Mouse (Mus musculus) lung, postnatal 0 days (tissue): Measurements from ENCODE around the gene Ndufaf7. TPM values are rescaled to one million over a fixed set of nuclear protein-coding genes. Genes with fewer than 3 reads are reported as not detected.

ENCODE experiments used
- ATAC-seq: fragments of 200-750 bp; cut with Nextera tagmentation; 2 replicates; pipeline ENCODE4 v1.8.0; 2017; ENCODE audit warnings: moderate library complexity
- DNase-seq: peaks from one replicate; pipeline ENCODE4 v3.0.0-alpha.2; 2016; ENCODE audit warnings: low spot score
- H3K27ac ChIP-seq: fragments of 300-500 bp; sonication (generic); 2 replicates; pipeline ENCODE4 v1.5.1; 2014; ENCODE audit warnings: antibody characterized with exemption, mild to moderate bottlenecking, low read length, mixed read lengths
- H3K27me3 ChIP-seq: fragments of 300-500 bp; sonication (generic); replicated peaks from 2 replicates; pipeline ENCODE4 v1.6.1; 2014; ENCODE audit warnings: low read length, mixed read lengths; ENCODE audit not compliant: insufficient read depth
- H3K36me3 ChIP-seq: fragments of 300-500 bp; sonication (generic); 2 replicates; pipeline ENCODE4 v1.6.1; 2014; ENCODE audit warnings: low read length, mixed read lengths; ENCODE audit not compliant: insufficient read depth
- H3K4me1 ChIP-seq: fragments of 300-500 bp; sonication (generic); 2 replicates; pipeline ENCODE4 v1.6.1; 2014; ENCODE audit warnings: antibody characterized with exemption, low read depth, low read length, mixed read lengths; ENCODE audit not compliant: insufficient read depth
- H3K4me2 ChIP-seq: fragments of 300-500 bp; sonication (generic); replicated peaks from 2 replicates; pipeline ENCODE4 v1.6.1; 2014; ENCODE audit warnings: low read depth, mild to moderate bottlenecking, low read length, moderate library complexity, mixed read lengths
- H3K4me3 ChIP-seq: fragments of 300-500 bp; sonication (generic); 2 replicates; pipeline ENCODE4 v1.5.1; 2014; ENCODE audit warnings: low read depth, low read length
- H3K9ac ChIP-seq: fragments of 300-500 bp; sonication (generic); replicated peaks from 2 replicates; pipeline ENCODE4 v1.6.1; 2014; ENCODE audit warnings: low read depth, mild to moderate bottlenecking
- H3K9me3 ChIP-seq: fragments of 300-500 bp; sonication (generic); 2 replicates; pipeline ENCODE4 v1.6.1; 2016; ENCODE audit warnings: low read length, mixed read lengths
- CTCF ChIP-seq: IDR thresholded peaks from 2 replicates; pipeline ENCODE4 v1.5.1; 2016; ENCODE audit warnings: antibody characterized with exemption, mild to moderate bottlenecking
- EP300 ChIP-seq: IDR thresholded peaks from 2 replicates; pipeline ENCODE4 v1.6.1; 2016; ENCODE audit warnings: antibody characterized with exemption, mild to moderate bottlenecking, control low read depth
- WGBS: fragments of 180-500 bp; shearing (Covaris S2); extraction: QIAGEN DNeasy Blood & Tissue Kit; methylation state at CpG from one replicate; pipeline ENCODE4 v1.1.7; 2014; 5-methylcytosine and 5-hydroxymethylcytosine counted together
- polyA plus RNA-seq: library from polyadenylated mRNA; unstranded; fragments of >200 nt; fragmentation: Nextera tagmentation; extraction: Ambion mirVana; gene quantifications from 2 replicates; pipeline ENCODE4 v1.2.1, GENCODE M21; 2015

Ndufaf7 gene
- polyA plus RNA-seq, 1 experiment from 2014 or later, result 37.7 TPM

GRCm38 (mm10) chr17:78993670-78994069 lies 56.7 kb downstream of the Ndufaf7 start:
- Histone ChIP-seq H3K9ac (no peak overlapping the region), H3K4me2 (no peak overlapping the region), H3K27ac (no peak overlapping the region), H3K9me3 (no peaks in the 10 kb centered on the region), H3K36me3 (no peaks in the 10 kb centered on the region), H3K4me3 (no peak overlapping the region), H3K4me1 (peaks cover 9% of the 10 kb centered on the region; the same call in 1 of the 2 replicates), H3K27me3 (no peaks in the 10 kb centered on the region)
- WGBS, result 73% methylated on average over 2 of the region's 2 CpGs
- DNase-seq, result no peak
- no peak for ATAC-seq
- TF ChIP-seq EP300 (no peak), CTCF (no peak)

- Histone ChIP-seq H3K4me1 (peaks cover 9% of the 10 kb centered on the region; the same call in 1 of the 2 replicates), H3K9ac (no peak overlapping the region), H3K4me3 (no peak overlapping the region), H3K4me2 (no peak overlapping the region), H3K9me3 (no peaks in the 10 kb centered on the region), H3K36me3 (no peaks in the 10 kb centered on the region), H3K27me3 (no peaks in the 10 kb centered on the region), H3K27ac (no peak overlapping the region)
- TF ChIP-seq EP300, result no peak
- no peak for TF ChIP-seq CTCF
- ATAC-seq, result no peak
- WGBS, result 70% methylated on average over 8 of the region's 8 CpGs
- DNase-seq, result no peak
Observed at GRCm38 (mm10) chr17:78994382-78994781, 57.4 kb downstream of the Ndufaf7 start.

GRCm38 (mm10) chr17:78994931-78995820 lies 58.2 kb downstream of the Ndufaf7 start:
- 43% methylated on average over 9 of the region's 9 CpGs for WGBS
- peak overlapping the region; percentile 68 for H3K27ac ChIP-seq
- no peaks in the 10 kb centered on the region for H3K36me3 ChIP-seq
- H3K4me1 ChIP-seq, result peaks cover 9% of the 10 kb centered on the region; the same call in 1 of the 2 replicates
- ATAC-seq (no peak), DNase-seq (peak; percentile 23)
- H3K4me2 ChIP-seq, result no peak overlapping the region
- H3K4me3 ChIP-seq, result no peak overlapping the region
- no peak overlapping the region for H3K9ac ChIP-seq
- TF ChIP-seq EP300 (no peak), CTCF (no peak)
- H3K9me3 ChIP-seq, result no peaks in the 10 kb centered on the region
- H3K27me3 ChIP-seq, result no peaks in the 10 kb centered on the region

Other genes starting within 250 kb of the Ndufaf7 start
- 3.4 and 4.3 TPM in 2 replicates for gene Strn, start 199.9 kb upstream of the Ndufaf7 start, polyA plus RNA-seq
- gene Heatr5b, start 101.8 kb upstream of the Ndufaf7 start, polyA plus RNA-seq, result 6.8 and 6.9 TPM in 2 replicates
- gene Gpatch11, start 101.6 kb upstream of the Ndufaf7 start, polyA plus RNA-seq, result 35.7 and 38.4 TPM in 2 replicates
- 11.1 and 11.4 TPM in 2 replicates for gene Eif2ak2, start 54.6 kb upstream of the Ndufaf7 start, polyA plus RNA-seq
- 0.10 TPM in 1 of 2 replicates, not detected in the other for gene Sult6b1, start 30.1 kb upstream of the Ndufaf7 start, polyA plus RNA-seq
- 67.5 and 68.1 TPM in 2 replicates for gene Cebpzos, start 20.6 kb upstream of the Ndufaf7 start, polyA plus RNA-seq
- gene Cebpz, start 70 bp upstream of the Ndufaf7 start, polyA plus RNA-seq, result 43.4 and 47.6 TPM in 2 replicates
- gene Prkd3, start 83.7 kb downstream of the Ndufaf7 start, polyA plus RNA-seq, result 24.1 and 27.6 TPM in 2 replicates
- 26.1 and 27.1 TPM in 2 replicates for gene Qpct, start 114.8 kb downstream of the Ndufaf7 start, polyA plus RNA-seq